Mouse (Mus musculus) heart, embryonic 14.5 days (tissue): ENCODE measurements around the gene Ehd4. TPM values are rescaled to one million over a fixed set of nuclear protein-coding genes. Genes with fewer than 3 reads are reported as not detected.
A peak's percentile ranks its signal among the peaks of the same experiment; 100 is the strongest.

ENCODE experiments used
- ATAC-seq: fragments of 200-750 bp; cut with Nextera tagmentation; 2 replicates; pipeline ENCODE4 v1.8.0; 2017; ENCODE audit warnings: low read depth, moderate TSS enrichment; ENCODE audit not compliant: insufficient number of reproducible peaks, insufficient read depth, low FRiP score
- H3K27ac ChIP-seq, 2 experiments: fragments of 200-500 bp in 1 of 2; fragments of 300-500 bp in 1 of 2; sonication (generic) in 1 of 2; replicated peaks in 1 of 2; 2 replicates each; pipeline ENCODE4 v1.5.1; 2012 to 2014; ENCODE audit warnings: low read depth in 2 of 2, low read length in 2 of 2, control low read depth in 1 of 2, mild to moderate bottlenecking in 1 of 2, mixed read lengths in 1 of 2; ENCODE audit not compliant: control insufficient read depth in 1 of 2, insufficient read depth in 1 of 2
- H3K27me3 ChIP-seq: fragments of 300-500 bp; sonication (generic); 2 replicates; pipeline ENCODE4 v1.6.1; 2014; ENCODE audit warnings: mild to moderate bottlenecking, low read length, control low read depth; ENCODE audit not compliant: control insufficient read depth, insufficient read depth
- H3K36me3 ChIP-seq: fragments of 300-500 bp; sonication (generic); 2 replicates; pipeline ENCODE4 v1.6.1; 2014; ENCODE audit warnings: mild to moderate bottlenecking, control low read depth, low read length, mixed read lengths; ENCODE audit not compliant: control insufficient read depth, insufficient read depth
- H3K4me1 ChIP-seq, 2 experiments: fragments of 200-500 bp in 1 of 2; fragments of 300-500 bp in 1 of 2; sonication (generic) in 1 of 2; 2 replicates each; pipeline ENCODE4 v1.6.1; 2012 to 2014; ENCODE audit warnings: low read length in 2 of 2, control low read depth in 1 of 2, mixed read lengths in 1 of 2; ENCODE audit not compliant: control insufficient read depth in 2 of 2, insufficient read depth in 2 of 2
- H3K4me2 ChIP-seq: fragments of 300-500 bp; sonication (generic); 2 replicates; pipeline ENCODE4 v1.6.1; 2014; ENCODE audit warnings: mild to moderate bottlenecking, low read length
- H3K4me3 ChIP-seq, 2 experiments: fragments of 200-500 bp in 1 of 2; fragments of 300-500 bp in 1 of 2; sonication (generic) in 1 of 2; 2 replicates each; pipeline ENCODE4 v1.5.1; 2012 to 2014; ENCODE audit warnings: low read length in 2 of 2, mild to moderate bottlenecking in 2 of 2, control low read depth in 1 of 2, low read depth in 1 of 2, moderate library complexity in 1 of 2; ENCODE audit not compliant: control insufficient read depth in 1 of 2, insufficient read depth in 1 of 2
- H3K9ac ChIP-seq: fragments of 300-500 bp; sonication (generic); 2 replicates; pipeline ENCODE4 v1.6.1; 2014; ENCODE audit warnings: mild to moderate bottlenecking, low read length
- H3K9me3 ChIP-seq: fragments of 300-500 bp; sonication (generic); 2 replicates; pipeline ENCODE4 v1.6.1; 2016; ENCODE audit warnings: low read length, control low read depth; ENCODE audit not compliant: control insufficient read depth
- WGBS: fragments of 180-500 bp; shearing (Covaris S2); extraction: QIAGEN DNeasy Blood & Tissue Kit; methylation state at CpG from one replicate; pipeline ENCODE4 v1.1.7; 2014; 5-methylcytosine and 5-hydroxymethylcytosine counted together
- polyA plus RNA-seq: library from polyadenylated mRNA; unstranded; fragments of >200 nt; fragmentation: Nextera tagmentation; extraction: Ambion mirVana; gene quantifications from 2 replicates; pipeline ENCODE4 v1.2.1, GENCODE M21; 2014

Ehd4 gene
- polyA plus RNA-seq, 1 experiment from 2014 or later = 152 TPM

DNA sequence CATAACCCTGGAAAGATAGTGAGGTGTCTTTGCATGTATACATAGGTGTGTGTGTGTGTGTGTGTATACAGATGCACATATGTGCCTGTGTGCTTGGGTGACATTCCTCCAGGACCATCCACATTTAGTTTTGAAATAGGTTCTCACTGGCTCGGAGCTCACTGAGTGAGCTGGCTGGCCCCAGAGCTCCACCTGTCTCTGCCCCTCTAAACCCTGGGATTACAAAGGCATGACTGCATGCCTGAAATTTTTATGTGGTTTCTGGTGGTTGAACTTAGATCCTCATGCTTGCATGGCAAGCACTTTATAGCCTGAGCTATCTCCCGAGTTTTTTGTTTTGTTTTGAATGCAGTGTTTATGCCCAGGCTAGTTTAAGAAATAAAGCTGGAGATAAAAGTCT is 7.9 kb downstream of the Ehd4 start:
- Histone ChIP-seq H3K27me3 (no peaks in the 10 kb centered on the region), H3K9ac (no peak overlapping the region), H3K4me2 (no peak overlapping the region), H3K27ac (peak overlapping the region in 1 of 2 experiments; percentile 82; a peak in 2 of 4 replicates), H3K4me3 (no peak overlapping the region), H3K36me3 (peaks cover 20% of the 10 kb centered on the region; the same call in 1 of the 2 replicates), H3K4me1 (peaks cover 14 to 38% of the 10 kb centered on the region in 2 experiments), H3K9me3 (no peaks in the 10 kb centered on the region)
- 43% methylated on average over 2 of the region's 2 CpGs for WGBS
- ATAC-seq = no peak

DNA sequence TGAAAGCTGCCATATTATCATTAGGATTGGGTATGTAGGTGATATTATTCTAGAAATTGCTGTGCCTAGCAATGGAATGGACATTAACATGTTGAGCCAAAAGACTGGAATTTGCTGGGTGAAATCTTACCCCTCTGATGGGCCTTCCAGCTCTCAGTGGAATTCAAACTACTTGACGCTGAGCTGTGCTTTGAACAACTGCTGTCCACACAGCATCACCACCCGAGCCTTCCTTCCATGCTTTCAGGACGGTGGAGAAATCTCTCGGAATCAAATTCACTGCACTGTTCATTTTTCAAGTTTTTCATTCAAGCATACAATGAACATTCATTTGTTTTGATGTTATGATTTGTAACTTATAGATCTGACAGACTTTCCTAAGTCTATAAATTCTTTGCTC is 10.0 kb downstream of the Ehd4 start:
- Histone ChIP-seq H3K36me3 (peaks cover 9% of the 10 kb centered on the region; the same call in 1 of the 2 replicates), H3K4me3 (no peak overlapping the region), H3K27ac (0 out of 4 replicates have a peak overlapping the region, but pooled peaks of 1 of the 2 experiments have one; percentile 29), H3K27me3 (no peaks in the 10 kb centered on the region), H3K4me1 (peaks cover 18 to 47% of the 10 kb centered on the region in 2 experiments), H3K9me3 (no peaks in the 10 kb centered on the region), H3K4me2 (no peak overlapping the region), H3K9ac (no peak overlapping the region)
- 48% methylated on average over 4 of the region's 4 CpGs for WGBS
- no peak for ATAC-seq

DNA sequence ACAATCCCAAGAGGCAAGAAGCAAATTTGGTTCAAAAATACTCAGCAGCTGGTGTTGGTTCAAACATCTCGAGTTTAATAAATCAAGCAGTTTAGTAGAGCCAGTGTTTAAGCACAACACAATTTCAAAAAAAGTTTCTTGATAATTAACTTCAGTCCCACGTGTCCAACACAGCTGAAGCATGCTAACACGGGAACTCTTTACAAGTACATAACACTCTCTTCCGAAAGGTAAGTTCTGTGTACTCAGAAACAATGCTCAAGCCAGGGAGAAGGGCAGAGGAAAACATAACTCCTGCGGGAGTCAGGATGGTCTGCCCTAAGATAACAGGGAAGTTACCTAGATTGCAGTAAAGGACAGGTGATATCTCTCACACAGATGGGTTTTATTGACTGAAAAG is 12.1 kb downstream of the Ehd4 start:
- H3K27ac ChIP-seq = no peak overlapping the region
- peaks cover 12 to 41% of the 10 kb centered on the region in 2 experiments for H3K4me1 ChIP-seq
- no peak for ATAC-seq
- no peak overlapping the region for H3K4me2 ChIP-seq
- H3K9me3 ChIP-seq = no peaks in the 10 kb centered on the region
- no peak overlapping the region for H3K9ac ChIP-seq
- peaks cover 9% of the 10 kb centered on the region; the same call in 1 of the 2 replicates for H3K36me3 ChIP-seq
- H3K4me3 ChIP-seq = no peak overlapping the region
- H3K27me3 ChIP-seq = no peaks in the 10 kb centered on the region
- WGBS = 83% methylated on average over 5 of the region's 5 CpGs

DNA sequence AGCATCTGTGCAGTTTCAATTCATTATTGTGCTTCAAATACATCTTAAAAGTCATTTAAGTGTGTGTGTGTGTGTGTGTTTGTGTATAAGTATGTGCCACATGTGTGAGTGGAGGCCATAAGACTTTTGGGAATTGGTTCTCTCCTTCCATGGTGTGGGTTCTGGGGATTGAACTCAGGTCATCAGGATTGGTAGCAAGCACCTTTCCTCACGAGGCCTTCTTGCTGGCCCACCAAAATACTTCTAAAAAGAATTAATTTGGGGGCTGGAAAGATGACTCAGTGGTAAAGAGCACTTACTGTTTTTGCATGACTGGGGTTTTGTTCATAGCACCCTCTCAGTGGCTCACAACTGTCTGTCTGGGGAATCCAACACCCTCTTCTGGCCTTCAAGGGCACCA is 12.7 kb downstream of the Ehd4 start:
- peaks cover 12 to 41% of the 10 kb centered on the region in 2 experiments for H3K4me1 ChIP-seq
- H3K9me3 ChIP-seq = no peaks in the 10 kb centered on the region
- H3K27me3 ChIP-seq = no peaks in the 10 kb centered on the region
- ATAC-seq = no peak
- H3K9ac ChIP-seq = no peak overlapping the region
- 90% methylated on average over 1 of the region's 1 CpGs for WGBS
- no peak overlapping the region for H3K27ac ChIP-seq
- H3K4me3 ChIP-seq = no peak overlapping the region
- peaks cover 12% of the 10 kb centered on the region for H3K36me3 ChIP-seq
- no peak overlapping the region for H3K4me2 ChIP-seq

DNA sequence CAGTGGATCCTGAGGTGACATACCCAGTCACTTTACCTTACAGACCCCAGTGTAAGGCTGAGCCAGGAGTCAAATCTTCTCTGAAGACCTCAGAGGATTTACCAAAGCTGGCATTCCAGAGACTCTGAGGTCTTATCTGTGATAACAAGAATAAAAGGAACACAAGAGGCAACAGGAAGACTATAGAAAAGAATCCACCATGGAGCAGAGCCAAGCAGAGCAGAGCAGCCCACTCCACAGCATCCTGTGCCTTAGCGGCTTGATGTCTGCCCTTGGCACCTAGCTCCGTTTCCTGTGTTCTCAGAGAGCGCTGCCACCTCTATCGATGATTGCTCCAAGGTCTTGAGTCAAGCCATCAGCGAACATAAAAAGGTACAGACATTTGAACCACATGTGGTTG is 14.1 kb downstream of the Ehd4 start:
- 25% methylated on average over 5 of the region's 5 CpGs for WGBS
- Histone ChIP-seq H3K4me2 (no peak overlapping the region), H3K27me3 (no peaks in the 10 kb centered on the region), H3K36me3 (peaks cover 19% of the 10 kb centered on the region), H3K9ac (no peak overlapping the region), H3K27ac (peak overlapping the region; percentile 55 to 61), H3K9me3 (no peaks in the 10 kb centered on the region), H3K4me3 (no peak overlapping the region), H3K4me1 (peaks cover 12 to 44% of the 10 kb centered on the region in 2 experiments)
- no peak for ATAC-seq

DNA sequence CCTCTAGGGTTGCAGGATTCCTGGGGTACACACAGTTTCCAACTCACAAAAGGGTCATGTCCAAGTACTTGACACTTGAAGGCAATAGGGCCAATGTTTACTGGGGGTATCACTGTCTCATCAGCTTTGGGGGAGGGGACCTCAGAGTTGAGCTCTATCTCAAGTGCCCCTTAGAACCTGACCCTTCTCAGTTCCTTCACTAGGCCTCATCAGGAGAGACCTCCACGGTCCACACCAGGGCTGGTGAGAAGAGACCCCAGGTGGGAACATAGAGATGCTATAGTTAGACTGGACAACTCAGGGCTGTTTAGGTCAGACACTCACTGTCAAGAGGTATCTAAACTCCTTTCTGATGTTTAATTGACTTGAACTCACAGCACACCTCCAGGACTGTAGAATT is 15.3 kb downstream of the Ehd4 start:
- H3K27ac ChIP-seq = peak overlapping the region; percentile 14 to 54; a peak in 3 of 4 replicates
- H3K36me3 ChIP-seq = peaks cover 16% of the 10 kb centered on the region
- no peaks in the 10 kb centered on the region for H3K27me3 ChIP-seq
- H3K9ac ChIP-seq = peak overlapping the region; percentile 21; the same call in 1 of the 2 replicates
- peaks cover 20 to 54% of the 10 kb centered on the region in 2 experiments for H3K4me1 ChIP-seq
- no peaks in the 10 kb centered on the region for H3K9me3 ChIP-seq
- no peak for ATAC-seq
- no peak overlapping the region for H3K4me3 ChIP-seq
- WGBS = 50% methylated on average over 1 of the region's 1 CpGs
- H3K4me2 ChIP-seq = no peak overlapping the region

DNA sequence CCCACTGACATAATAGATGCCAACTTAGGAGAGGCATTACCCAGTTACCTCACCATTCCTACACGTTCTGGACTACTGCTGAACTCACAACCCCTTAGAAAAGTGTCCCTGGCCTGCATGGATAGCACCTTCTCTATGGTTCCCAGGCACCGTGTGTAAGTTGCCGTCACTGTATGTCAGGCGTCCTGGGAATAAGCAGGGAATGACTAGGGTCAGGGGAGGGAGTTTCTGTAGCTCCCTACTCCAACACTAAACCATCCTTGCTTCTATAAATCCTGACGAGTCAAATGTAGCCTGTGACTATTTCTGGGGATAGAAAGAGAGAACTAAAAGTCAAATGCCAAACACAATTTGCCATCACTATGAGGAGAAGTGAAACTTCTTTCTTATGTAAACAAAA is 17.1 kb downstream of the Ehd4 start:
- 60% methylated on average over 5 of the region's 5 CpGs for WGBS
- H3K27me3 ChIP-seq = no peaks in the 10 kb centered on the region
- H3K4me1 ChIP-seq = peaks cover 28 to 72% of the 10 kb centered on the region in 2 experiments
- peak overlapping the region in 1 of 2 experiments; percentile 12; a peak in 1 of 4 replicates for H3K27ac ChIP-seq
- no peak overlapping the region for H3K4me2 ChIP-seq
- H3K9me3 ChIP-seq = no peaks in the 10 kb centered on the region
- H3K36me3 ChIP-seq = peaks cover 24% of the 10 kb centered on the region
- peak overlapping the region; percentile 30; the same call in 1 of the 2 replicates for H3K9ac ChIP-seq
- H3K4me3 ChIP-seq = no peak overlapping the region
- no peak for ATAC-seq
